Mouse (Mus musculus) limb, embryonic 15.5 days (tissue): ENCODE results near the gene Zfp697. TPM values are rescaled to one million over a fixed set of nuclear protein-coding genes. Genes with fewer than 3 reads are reported as not detected.
"Not testable (repeated sequence)": the region's sequence is repeated elsewhere in the genome, so short reads cannot be mapped to it uniquely, and the experiment has no call there.

Experiments
- ATAC-seq: fragments of 200-750 bp; cut with Nextera tagmentation; 2 replicates; pipeline ENCODE4 v1.8.0; 2017; ENCODE audit warnings: low read depth, moderate TSS enrichment; ENCODE audit not compliant: insufficient number of reproducible peaks, low FRiP score, low TSS enrichment
- H3K27ac ChIP-seq: fragments of 300-500 bp; sonication (generic); 2 replicates; pipeline ENCODE4 v1.5.1; 2015; ENCODE audit warnings: moderate library complexity, mild to moderate bottlenecking, inconsistent platforms
- H3K27me3 ChIP-seq: fragments of 300-500 bp; sonication (generic); 2 replicates; pipeline ENCODE4 v1.6.1; 2015; ENCODE audit warnings: inconsistent platforms
- H3K36me3 ChIP-seq: fragments of 300-500 bp; sonication (generic); 2 replicates; pipeline ENCODE4 v1.6.1; 2015; ENCODE audit warnings: inconsistent platforms
- H3K4me1 ChIP-seq: fragments of 300-500 bp; sonication (generic); 2 replicates; pipeline ENCODE4 v1.6.1; 2015; ENCODE audit warnings: inconsistent platforms
- H3K4me2 ChIP-seq: fragments of 300-500 bp; sonication (generic); 2 replicates; pipeline ENCODE4 v1.6.1; 2015; ENCODE audit warnings: mild to moderate bottlenecking, inconsistent platforms
- H3K4me3 ChIP-seq: fragments of 300-500 bp; sonication (generic); 2 replicates; pipeline ENCODE4 v1.5.1; 2015; ENCODE audit warnings: mild to moderate bottlenecking, inconsistent platforms
- H3K9ac ChIP-seq: fragments of 300-500 bp; sonication (generic); 2 replicates; pipeline ENCODE4 v1.6.1; 2015; ENCODE audit warnings: inconsistent platforms
- H3K9me3 ChIP-seq: fragments of 300-500 bp; sonication (generic); 2 replicates; pipeline ENCODE4 v1.6.1; 2016; ENCODE audit warnings: inconsistent platforms
- WGBS: fragments of 180-500 bp; shearing (Covaris S2); methylation state at CpG from one replicate; pipeline ENCODE4 v1.1.7; 2015; 5-methylcytosine and 5-hydroxymethylcytosine counted together
- polyA plus RNA-seq: library from polyadenylated mRNA; unstranded; fragments of >200 nt; fragmentation: Nextera tagmentation; extraction: Ambion mirVana; gene quantifications from 2 replicates; pipeline ENCODE4 v1.2.1, GENCODE M21; 2015

Zfp697 gene
- 5.2 and 6.2 TPM in 2 replicates for polyA plus RNA-seq

DNA sequence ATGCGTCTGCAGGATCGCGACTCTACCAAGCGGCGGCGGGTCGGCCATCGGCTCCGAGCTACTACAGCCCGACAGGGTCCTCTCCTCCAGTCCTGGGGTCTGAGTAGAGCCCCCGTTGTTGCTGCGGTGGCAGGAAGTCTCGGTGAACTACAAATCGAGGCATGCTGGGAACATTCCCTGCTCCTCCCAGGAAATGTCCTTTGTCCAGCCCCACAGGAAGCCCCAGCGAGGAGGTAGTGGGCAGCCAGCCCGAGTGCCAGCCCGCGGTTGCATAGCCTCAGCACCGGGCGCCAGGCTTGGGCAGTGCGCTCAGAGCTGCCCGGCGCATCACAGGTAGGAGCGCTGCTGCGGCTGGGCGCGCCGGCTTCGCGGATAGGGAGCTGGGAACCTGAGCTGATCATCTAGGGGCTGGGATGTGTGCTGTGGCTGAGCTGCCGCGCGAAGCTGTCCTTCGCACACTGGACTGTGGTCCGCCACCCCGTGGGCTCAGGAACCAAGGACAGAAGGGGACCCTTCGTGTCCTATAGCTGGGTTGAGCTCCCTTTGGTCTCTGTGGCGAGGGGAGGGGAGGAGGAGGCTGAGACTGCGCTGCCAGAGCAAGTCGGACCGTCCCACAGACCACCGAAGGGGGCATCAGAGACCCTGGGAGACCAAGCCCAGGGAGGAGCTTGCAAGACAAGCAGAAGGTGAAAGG is at the start of gene Zfp697:
Gene Zfp697, plus strand, starts transcription at position 216 of the 694 bp plus-strand sequence.
- ATAC-seq, result peak; percentile 85
- H3K4me1 ChIP-seq, result peaks cover 8% of the 10 kb centered on the region
- H3K27ac ChIP-seq, result peak within 1 kb of the TSS; percentile 17; the same call in 1 of the 2 replicates
- peak within 1 kb of the TSS; percentile 72 for H3K9ac ChIP-seq
- under 1% methylated on average over 42 of the region's 42 CpGs for WGBS
- peak within 1 kb of the TSS; percentile 62 for H3K4me3 ChIP-seq
- H3K4me2 ChIP-seq, result peak within 1 kb of the TSS; percentile 90
- H3K36me3 ChIP-seq, result no peaks in the 10 kb centered on the region
- no peaks in the 10 kb centered on the region for H3K27me3 ChIP-seq
- H3K9me3 ChIP-seq, result no peaks in the 10 kb centered on the region

DNA sequence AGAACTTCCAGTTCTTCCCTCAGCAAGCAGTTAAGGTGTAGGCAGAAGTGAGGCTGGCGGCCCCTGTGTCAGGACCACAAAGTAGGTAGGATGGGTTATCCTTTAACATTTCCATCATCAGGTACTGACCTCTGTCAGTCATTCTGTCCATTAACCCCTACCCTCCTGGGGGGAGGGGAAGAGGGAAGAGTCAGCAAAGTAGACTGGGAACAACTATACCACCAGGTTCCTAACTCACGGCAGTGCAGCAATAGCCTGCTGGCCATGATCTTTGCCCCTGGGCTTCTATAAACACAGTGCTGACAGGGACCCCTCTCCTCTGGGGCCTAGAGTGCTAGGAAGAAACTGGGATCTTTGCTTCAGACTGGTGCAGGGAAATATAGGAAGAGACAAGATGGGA is 48.3 kb upstream of the Zfp697 start:
- no peak overlapping the region for H3K27ac ChIP-seq
- no peak for ATAC-seq
- peaks cover 34% of the 10 kb centered on the region for H3K4me1 ChIP-seq
- H3K9me3 ChIP-seq, result no peaks in the 10 kb centered on the region
- H3K9ac ChIP-seq, result no peak overlapping the region
- no peak overlapping the region for H3K4me3 ChIP-seq
- H3K27me3 ChIP-seq, result no peaks in the 10 kb centered on the region
- peaks cover 40% of the 10 kb centered on the region for H3K36me3 ChIP-seq
- no peak overlapping the region for H3K4me2 ChIP-seq
- 92% methylated on average over 2 of the region's 2 CpGs for WGBS

DNA sequence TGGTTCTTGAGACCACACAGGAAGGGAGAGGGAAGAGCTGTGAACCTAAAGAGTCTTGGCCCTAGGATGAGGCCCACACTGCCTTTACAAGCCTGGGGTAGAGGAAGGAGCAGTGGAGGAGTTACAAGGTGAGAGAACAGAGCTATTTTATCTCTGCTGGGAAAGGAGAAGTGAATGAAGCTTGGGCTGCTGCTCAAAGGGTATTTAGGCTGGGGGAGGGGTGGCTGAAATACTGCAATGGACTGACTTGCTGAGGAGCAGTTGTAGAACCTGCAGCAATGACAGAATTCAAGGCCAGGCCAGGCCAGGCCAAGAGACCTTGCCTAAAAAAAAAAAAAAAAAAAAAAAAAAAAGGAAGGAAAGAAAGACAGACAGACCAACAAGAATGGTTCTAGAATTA is 46.9 kb upstream of the Zfp697 start:
- peaks cover 38% of the 10 kb centered on the region for H3K4me1 ChIP-seq
- ATAC-seq, result no peak
- H3K9ac ChIP-seq, result no peak overlapping the region
- peaks cover 32% of the 10 kb centered on the region for H3K36me3 ChIP-seq
- no peaks in the 10 kb centered on the region for H3K27me3 ChIP-seq
- no peak overlapping the region for H3K4me3 ChIP-seq
- H3K4me2 ChIP-seq, result no peak overlapping the region
- H3K27ac ChIP-seq, result peak overlapping the region; percentile 48; the same call in 1 of the 2 replicates
- no peaks in the 10 kb centered on the region for H3K9me3 ChIP-seq

DNA sequence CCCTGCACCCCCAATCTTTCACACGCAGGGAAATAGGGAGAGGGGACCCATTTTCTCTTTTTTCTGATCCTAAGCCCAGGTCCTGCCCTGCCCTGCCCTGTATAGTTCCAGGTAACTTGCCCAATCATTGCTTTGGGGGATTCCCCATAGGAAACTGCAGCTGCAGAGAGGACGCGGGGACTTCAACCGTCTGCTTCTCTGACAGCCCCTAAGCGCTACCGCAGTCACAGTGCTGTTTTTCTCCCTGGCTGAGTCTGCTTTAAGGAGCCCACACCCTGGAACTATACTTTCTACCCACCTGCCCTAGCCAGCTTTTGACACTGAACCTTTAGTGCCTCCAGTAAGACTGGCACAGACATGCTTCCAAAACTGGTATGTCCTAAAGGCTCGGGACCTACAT is 46.4 kb upstream of the Zfp697 start:
- 56% methylated on average over 7 of the region's 7 CpGs for WGBS
- no peak overlapping the region for H3K4me3 ChIP-seq
- no peak overlapping the region for H3K4me2 ChIP-seq
- no peaks in the 10 kb centered on the region for H3K27me3 ChIP-seq
- H3K36me3 ChIP-seq, result peaks cover 30% of the 10 kb centered on the region
- no peaks in the 10 kb centered on the region for H3K9me3 ChIP-seq
- H3K4me1 ChIP-seq, result peaks cover 38% of the 10 kb centered on the region
- ATAC-seq, result no peak
- peak overlapping the region; percentile 48 for H3K27ac ChIP-seq
- H3K9ac ChIP-seq, result no peak overlapping the region

DNA sequence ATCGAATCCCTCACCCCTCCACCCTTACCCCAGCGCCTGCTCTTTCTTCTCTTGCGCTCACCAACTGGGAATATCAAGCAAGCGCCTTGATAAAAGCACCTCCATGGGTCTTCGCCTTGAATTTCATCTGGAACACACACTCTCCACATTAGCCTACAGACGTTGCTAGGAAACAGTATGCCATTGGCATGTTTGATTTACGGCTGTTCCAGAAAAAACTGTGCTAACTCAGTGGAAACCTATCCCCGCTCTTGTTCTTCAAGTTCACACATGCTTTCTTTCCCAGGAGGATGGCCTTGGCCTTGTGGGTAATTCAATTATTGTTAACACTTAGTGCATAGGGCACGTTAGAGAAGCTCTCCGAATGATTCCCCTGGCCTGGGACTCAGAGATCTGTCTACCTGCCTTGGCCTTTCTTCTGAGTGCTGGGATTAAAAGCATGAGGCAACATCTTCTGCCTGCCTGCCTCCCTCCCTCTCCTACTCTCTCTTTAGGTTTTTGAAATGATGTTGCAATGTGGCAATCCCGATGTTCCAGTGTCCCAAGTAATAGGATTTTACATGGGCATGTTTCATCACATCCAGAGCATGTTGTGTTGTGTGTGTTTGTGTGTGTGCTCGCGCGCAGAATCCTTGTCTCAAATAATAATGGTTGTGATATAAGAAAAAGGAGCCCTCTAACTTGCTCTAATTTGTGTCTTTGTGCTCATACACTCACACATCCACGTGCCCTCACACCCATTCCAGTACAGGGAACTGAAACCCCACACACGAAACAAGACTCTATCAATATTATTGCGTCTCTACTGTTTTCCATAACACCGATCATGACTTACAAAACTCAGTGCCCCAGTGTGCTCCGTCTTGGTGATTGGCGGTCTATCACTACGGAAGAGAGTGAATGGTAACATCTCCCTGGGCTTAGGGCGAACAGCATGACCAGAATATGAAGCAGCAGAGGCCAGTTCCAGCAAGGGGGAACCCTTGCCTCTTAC is 45.3 kb upstream of the Zfp697 start:
- no peak for ATAC-seq
- H3K4me2 ChIP-seq, result peak overlapping the region; percentile 83
- H3K4me3 ChIP-seq, result no peak overlapping the region
- H3K36me3 ChIP-seq, result peaks cover 21% of the 10 kb centered on the region
- H3K27me3 ChIP-seq, result no peaks in the 10 kb centered on the region
- H3K9ac ChIP-seq, result no peak overlapping the region
- peaks cover 38% of the 10 kb centered on the region for H3K4me1 ChIP-seq
- H3K9me3 ChIP-seq, result no peaks in the 10 kb centered on the region
- peak overlapping the region; percentile 63 for H3K27ac ChIP-seq
- 67% methylated on average over 22 of the region's 22 CpGs for WGBS

DNA sequence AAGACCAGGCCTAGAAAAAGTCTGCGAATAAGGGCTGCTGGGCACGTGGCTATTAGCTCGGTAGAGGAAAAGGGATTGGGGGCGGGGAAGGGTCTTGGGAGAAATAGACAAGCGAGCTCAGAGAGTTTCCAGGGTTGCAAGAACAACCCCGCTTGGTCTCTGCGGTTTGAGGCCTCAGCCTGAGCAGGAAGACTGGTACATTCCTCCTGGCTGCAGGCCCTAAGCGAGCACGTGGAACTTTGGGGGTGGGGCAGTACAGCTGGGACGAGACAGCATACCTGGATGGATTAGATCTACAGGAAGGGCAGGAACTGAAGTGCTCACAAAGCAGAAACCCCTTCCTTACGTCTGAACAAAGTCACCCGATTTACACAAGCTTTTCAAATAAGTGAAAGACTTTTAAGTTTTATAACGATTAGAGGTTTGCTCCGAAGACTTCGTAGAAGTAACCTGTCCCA is 43.6 kb upstream of the Zfp697 start:
- ATAC-seq, result no peak
- peaks cover 38% of the 10 kb centered on the region for H3K4me1 ChIP-seq
- peak overlapping the region; percentile 61; the same call in 1 of the 2 replicates for H3K9ac ChIP-seq
- peak overlapping the region; percentile 89 for H3K27ac ChIP-seq
- WGBS, result 2% methylated on average over 15 of the region's 15 CpGs
- H3K27me3 ChIP-seq, result no peaks in the 10 kb centered on the region
- H3K4me3 ChIP-seq, result peak overlapping the region; percentile 62
- H3K36me3 ChIP-seq, result peaks cover 6% of the 10 kb centered on the region; the same call in 1 of the 2 replicates
- peak overlapping the region; percentile 83 for H3K4me2 ChIP-seq
- H3K9me3 ChIP-seq, result no peaks in the 10 kb centered on the region

- Histone ChIP-seq H3K9ac (peak overlapping the region; percentile 61), H3K4me1 (peaks cover 38% of the 10 kb centered on the region), H3K4me2 (peak overlapping the region; percentile 83), H3K27me3 (no peaks in the 10 kb centered on the region), H3K9me3 (no peaks in the 10 kb centered on the region), H3K4me3 (peak overlapping the region; percentile 62), H3K27ac (peak overlapping the region; percentile 89), H3K36me3 (peaks cover 4% of the 10 kb centered on the region; the same call in 1 of the 2 replicates)
- ATAC-seq, result peak; percentile 21; the same call in 1 of the 2 replicates
- WGBS, result under 1% methylated on average over 46 of the region's 46 CpGs
These were observed 43.1 kb upstream of the Zfp697 start for GRCm38 (mm10) chr3:98339097-98339705.

DNA sequence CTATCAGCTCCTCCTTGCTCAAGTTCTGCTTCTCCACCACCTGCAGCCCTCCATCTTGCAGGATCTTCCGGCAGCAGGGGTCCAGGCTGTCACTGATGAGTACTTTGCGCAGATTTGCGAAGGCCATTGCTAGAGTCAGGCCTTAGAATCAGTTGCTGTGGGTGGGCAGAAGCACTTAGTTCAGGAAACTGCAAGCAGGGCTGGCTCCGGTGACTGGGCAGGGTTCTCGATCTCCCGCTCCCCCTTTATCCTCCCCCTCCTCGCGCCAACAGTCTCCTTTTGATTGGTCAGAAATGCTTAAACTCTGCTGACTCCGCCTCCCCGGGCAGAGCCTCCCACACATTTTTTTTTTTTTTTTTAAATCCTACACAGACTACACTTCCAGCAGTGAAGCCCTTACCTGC is 42.6 kb upstream of the Zfp697 start, which contains the start of gene Phgdh:
Gene Phgdh, minus strand, starts transcription at position 285 of the 404 bp plus-strand sequence.
- not testable (repeated sequence) for H3K36me3 ChIP-seq, H3K9me3 ChIP-seq, H3K27me3 ChIP-seq
- H3K4me2 ChIP-seq, result peak within 1 kb of the TSS; percentile 83
- peak within 1 kb of the TSS; percentile 89 for H3K27ac ChIP-seq
- peaks cover 38% of the 10 kb centered on the region for H3K4me1 ChIP-seq
- WGBS, result 0% methylated on average over 10 of the region's 10 CpGs
- peak; percentile 78 for ATAC-seq
- H3K4me3 ChIP-seq, result peak within 1 kb of the TSS; percentile 62
- H3K9ac ChIP-seq, result peak within 1 kb of the TSS; percentile 61

DNA sequence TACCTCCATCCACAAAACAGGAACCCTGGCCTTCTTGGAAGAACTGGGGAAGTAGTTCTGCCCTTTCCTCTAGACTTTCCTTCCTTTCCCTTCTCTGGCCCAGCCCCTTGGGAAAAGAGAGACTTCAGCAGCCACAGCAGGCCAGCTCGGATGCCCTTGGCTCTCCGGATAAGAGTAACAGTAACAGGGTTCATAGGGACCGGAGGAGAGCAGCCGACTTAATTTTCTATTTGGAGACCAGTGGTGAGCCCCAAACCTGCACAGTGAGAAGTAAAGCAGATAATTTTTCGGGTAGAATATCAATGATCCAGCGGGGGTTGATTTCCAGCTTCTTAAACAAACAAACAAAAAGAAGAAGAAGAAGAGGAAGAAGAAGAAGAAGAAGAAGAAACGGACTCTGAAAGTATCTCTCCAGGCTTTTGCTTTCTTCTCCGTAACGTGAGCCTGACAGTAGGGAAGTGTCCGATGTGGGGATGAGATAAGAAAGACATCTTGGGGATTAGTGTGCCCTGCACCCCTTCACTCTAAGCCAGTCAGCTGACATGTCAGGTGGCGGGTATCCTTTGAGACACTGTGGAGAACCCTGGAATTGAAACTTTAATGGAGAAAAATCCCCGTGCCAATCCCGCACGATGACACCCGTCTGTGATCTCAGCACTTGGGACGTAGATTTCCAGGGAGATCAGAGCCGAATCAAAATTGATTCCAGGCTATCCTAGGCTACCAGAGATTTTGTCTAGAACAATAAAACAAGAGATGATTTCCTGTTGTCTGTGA is 41.3 kb upstream of the Zfp697 start:
- ATAC-seq, result no peak
- Histone ChIP-seq H3K4me3 (no peak overlapping the region), H3K9me3 (no peaks in the 10 kb centered on the region), H3K36me3 (no peaks in the 10 kb centered on the region), H3K4me2 (no peak overlapping the region), H3K9ac (no peak overlapping the region), H3K27me3 (no peaks in the 10 kb centered on the region), H3K27ac (no peak overlapping the region), H3K4me1 (peaks cover 30% of the 10 kb centered on the region)
- WGBS, result 83% methylated on average over 17 of the region's 17 CpGs

GRCm38 (mm10) chr3:98343235-98343634 is 39.0 kb upstream of the Zfp697 start:
- Histone ChIP-seq H3K27ac (no peak overlapping the region), H3K36me3 (no peaks in the 10 kb centered on the region), H3K9me3 (no peaks in the 10 kb centered on the region), H3K4me3 (no peak overlapping the region), H3K27me3 (no peaks in the 10 kb centered on the region), H3K9ac (no peak overlapping the region), H3K4me1 (peaks cover 7% of the 10 kb centered on the region), H3K4me2 (no peak overlapping the region)
- ATAC-seq, result no peak
- WGBS, result 84% methylated on average over 3 of the region's 3 CpGs

- no peak overlapping the region for H3K4me2 ChIP-seq
- ATAC-seq, result no peak
- 74% methylated on average over 6 of the region's 6 CpGs for WGBS
- no peaks in the 10 kb centered on the region for H3K4me1 ChIP-seq
- H3K27ac ChIP-seq, result no peak overlapping the region
- H3K4me3 ChIP-seq, result no peak overlapping the region
- H3K27me3 ChIP-seq, result no peaks in the 10 kb centered on the region
- H3K9me3 ChIP-seq, result no peaks in the 10 kb centered on the region
- H3K9ac ChIP-seq, result no peak overlapping the region
- no peaks in the 10 kb centered on the region for H3K36me3 ChIP-seq
These were observed 34.2 kb upstream of the Zfp697 start for GRCm38 (mm10) chr3:98348106-98348505.
